Mouse (Mus musculus) CH12F3 (cell line): ENCODE measurements around the gene Cckar.

Source experiments
- in situ Hi-C: fragments of 300-500 bp; cut with MboI; formaldehyde crosslinking; loops from 2 replicates; pipeline ENCODE4 v1.14.3; 2020; ENCODE audit warnings: low sequenced_read_pairs

Cckar gene

DNA sequence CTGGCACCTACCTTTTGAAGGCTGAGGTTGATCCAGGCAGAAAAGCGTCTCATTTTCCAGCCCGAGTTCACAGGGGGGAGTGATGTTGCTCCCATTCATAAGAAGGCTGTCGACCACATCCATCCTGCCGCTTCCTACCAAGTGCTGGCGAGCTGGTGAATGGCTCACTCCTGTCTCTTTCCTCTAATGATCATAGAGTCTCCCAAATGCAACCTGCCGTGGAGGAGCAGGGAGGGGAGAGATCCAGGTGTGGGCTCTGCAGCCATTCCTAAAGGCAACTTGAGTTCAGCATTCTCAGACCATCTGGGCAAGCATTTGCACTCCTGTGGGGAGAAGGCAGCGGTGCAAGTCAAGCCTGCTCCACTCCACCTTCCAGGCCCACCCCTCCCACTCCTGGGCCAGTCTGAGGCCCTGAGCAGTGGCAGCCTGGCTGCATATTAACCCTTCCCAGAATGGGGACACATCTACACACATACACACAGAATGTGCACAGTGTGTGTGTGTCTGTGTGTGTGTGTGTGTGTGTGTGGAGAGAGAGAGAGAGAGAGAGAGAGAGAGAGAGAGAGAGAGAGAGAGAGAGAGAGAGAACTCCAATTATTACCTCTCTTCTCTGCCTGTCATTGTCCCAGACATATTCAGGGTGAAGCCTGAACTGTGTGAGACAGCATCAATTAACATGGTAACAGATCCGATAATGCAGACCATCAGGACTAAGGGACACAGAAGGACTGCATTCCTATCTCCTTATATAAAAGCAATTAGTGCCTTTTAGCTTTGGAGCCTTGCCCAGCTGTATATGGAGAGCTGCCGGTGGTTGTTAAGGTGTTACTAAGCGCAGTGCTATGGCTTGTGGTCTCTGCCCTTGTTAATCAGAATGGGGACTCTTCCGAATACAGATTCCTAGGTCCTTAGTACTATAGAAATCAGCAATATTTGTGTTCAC is at the start of gene Cckar:
Cckar (minus strand) TSS at position 471 of the 943 bp plus-strand sequence.
- in situ Hi-C loops: no loop called here

DNA sequence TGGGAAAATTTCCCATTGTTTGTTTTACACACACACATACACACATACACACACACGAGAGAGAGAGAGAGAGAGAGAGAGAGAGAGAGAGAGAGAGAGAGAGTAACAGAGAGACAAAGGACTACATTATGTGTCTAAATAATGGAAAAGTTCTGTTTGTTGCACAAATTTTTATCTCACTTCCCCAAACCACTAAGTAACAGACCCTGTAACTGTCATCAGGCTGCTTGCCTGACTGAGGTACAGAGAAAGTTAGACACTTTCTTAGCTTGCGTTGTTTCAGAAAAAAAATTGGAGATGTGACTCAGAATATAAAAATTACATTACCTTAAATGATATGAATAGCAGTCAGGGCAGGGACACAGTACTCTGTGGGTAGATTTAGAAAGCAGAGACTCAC is 36.6 kb upstream of the Cckar start:
- in situ Hi-C loops: no loop called here

DNA sequence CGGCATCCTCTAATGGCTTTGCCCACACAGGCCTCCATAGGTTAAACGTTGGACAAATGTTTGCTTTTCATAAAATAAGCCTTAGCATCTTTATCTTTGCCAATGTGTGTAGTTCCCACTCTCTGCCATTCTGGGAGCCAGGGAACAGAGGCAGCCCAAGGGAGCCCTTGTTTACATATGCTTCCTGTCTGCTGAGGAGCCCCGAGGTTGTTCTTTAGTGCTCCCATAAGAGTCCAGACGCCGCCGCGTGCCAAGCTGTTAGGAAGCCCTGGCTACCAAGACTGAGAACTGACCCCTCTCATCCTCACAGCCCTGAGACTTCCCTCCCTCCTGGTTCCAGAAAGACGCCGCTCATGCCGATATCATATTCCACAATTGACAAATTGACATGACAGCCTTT is 25.4 kb upstream of the Cckar start:
- in situ Hi-C loops: no loop called here

GRCm38 (mm10) chr5:53727606-53728005 is 20.1 kb upstream of the Cckar start:
- in situ Hi-C loops: no loop called here

DNA sequence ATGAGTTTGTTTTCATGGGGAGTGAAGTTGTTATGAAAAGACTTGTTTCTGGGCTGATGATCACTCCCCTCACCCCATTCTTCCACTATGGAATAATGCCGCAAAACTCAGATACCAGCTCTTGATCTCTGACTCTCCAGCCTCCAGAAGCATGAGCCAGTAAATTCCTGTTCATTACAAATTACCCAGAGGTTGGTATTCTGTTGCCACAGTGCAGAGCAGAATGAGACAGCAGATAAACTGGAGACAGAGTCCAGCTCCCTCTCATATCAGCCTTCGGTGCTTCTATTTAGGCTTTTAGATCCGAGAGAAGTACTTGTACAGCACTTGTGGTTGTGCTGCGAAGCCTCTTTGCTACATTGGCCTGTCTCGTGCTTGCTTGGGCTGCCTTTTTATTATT is 18.5 kb upstream of the Cckar start:
- in situ Hi-C loops: no loop called here

DNA sequence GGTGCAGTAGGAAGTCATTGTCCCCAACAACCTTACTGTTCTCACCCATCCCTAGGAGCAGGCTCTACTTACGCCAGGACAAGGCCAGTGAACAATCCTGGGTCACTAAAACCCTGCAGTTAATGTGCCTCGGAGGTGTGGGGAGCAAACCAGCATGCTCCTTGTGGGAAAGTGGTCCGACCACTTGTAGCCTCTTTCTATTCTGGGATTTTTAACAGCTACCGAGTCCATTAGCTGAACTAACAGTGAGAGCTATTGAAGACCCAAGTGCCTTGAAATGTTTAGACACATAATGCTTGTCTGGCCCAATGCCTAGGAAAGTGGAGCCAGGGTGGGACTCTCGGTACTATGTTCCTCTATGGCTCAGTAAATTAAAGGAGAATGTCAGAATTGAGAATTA is 9.0 kb upstream of the Cckar start:
- in situ Hi-C loops: no loop called here

- in situ Hi-C loops: no loop called here
Measured at GRCm38 (mm10) chr5:53711277-53711676, 3.8 kb upstream of the Cckar start.

DNA sequence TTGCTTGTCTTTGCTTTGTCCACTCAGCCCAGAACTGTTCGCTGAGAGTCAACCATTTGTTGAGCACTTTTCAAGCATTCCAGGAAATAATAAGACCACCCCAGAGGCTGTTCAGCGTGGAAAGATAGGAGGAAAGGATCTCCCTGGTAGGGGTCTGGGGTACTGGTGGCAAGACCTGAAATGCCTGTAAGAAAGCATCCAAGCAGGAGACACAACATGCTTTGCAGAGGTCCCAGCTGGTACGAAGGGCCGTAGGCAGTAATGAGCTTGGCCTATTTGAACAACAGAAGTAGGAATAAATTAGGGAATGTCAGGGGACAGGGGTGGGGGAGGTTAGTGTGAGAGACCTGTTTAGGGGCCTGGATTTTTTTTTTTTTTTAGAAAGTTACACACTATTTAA is 686 bp upstream of the Cckar start:
- in situ Hi-C loops: no loop called here

- in situ Hi-C loops: no loop called here
Measured at GRCm38 (mm10) chr5:53702686-53703085, 4.8 kb downstream of the Cckar start.

DNA sequence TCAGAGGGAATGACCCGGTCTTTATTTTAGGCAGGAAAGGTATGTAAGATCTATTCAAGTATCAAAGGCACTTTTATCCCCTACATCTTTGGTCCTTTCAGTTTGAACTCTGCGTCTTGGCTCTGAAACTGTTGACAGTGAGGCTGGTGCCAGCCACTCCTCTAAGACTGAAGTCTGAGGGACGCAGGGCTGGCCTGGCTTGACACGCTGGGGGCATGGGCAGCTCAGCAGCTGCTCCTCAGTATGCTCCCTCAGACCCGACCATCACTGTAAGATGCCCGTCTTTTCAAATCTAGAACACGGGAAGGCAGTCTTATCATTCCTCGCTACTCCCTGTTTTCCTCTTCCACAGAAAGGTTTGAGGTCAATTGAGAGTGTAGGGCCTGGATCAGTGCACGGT is 9.7 kb downstream of the Cckar start:
- in situ Hi-C loops: loop anchor here (25.0 kb wide), 1 partner anchor 415 kb away; no protein-coding TSS in a partner anchor

- in situ Hi-C loops: loop anchor here (25.0 kb wide), 1 partner anchor 416 kb away; no protein-coding TSS in a partner anchor
Measured at GRCm38 (mm10) chr5:53696701-53697100, 10.8 kb downstream of the Cckar start.

DNA sequence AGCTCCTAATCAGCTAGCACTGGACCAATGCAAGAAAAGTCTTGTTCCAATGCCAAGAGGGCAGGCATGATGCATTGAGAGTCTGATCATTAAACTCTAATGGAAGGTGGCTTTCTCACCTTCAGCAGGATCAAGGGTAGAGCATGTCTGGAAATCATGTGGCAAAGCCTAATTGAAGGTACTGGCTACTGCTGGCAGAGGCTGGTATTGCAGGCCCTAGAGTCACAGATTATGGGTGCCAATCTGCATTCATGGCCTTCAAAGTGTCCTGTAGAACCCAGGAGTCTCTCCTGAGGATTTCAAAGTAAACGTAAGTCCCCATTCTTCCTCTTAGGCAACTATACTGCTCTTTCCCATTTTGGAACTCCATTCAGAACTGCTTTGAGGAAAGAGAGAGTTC is 14.8 kb downstream of the Cckar start:
- in situ Hi-C loops: loop anchor here (25.0 kb wide), 1 partner anchor 420 kb away; no protein-coding TSS in a partner anchor

DNA sequence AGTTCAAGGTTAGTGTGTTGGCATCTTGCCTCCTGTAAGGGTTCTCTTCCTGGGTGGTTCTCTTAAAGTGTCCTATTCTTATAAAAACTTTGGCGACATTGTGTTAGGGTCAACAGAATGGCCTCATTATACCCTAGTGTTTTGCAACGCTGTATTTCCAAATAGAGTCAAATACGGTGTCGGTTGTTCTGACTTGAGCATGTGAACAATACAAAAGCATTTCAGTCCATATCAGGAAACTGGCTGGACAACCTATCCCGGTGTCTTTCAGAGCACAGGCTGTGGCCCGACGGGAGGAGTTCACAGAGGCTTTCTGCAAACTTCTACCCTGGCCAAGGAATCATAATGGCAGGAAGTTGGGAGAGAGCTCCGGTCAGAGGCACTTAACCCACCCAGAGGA is 15.4 kb downstream of the Cckar start:
- in situ Hi-C loops: loop anchor here (25.0 kb wide), 1 partner anchor 420 kb away; no protein-coding TSS in a partner anchor

DNA sequence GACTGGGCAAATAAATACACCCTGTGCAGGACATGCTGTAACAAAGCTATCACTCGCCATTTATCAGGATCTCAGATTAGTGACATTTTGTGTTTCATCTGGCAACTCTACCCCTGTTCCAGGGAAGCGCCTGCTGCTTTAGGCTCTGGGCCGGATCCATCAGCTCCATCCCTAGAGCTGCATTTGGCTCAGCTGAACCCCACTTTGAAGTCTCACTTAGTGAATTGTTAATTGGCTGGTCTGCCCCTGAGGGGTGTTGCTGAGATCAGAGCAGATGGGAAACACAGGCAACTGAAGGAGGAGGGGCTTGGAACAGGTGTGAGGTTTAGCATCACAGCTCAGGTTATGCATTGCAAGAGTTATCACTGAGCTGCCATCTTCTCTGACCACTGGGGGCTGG is 15.9 kb downstream of the Cckar start:
- in situ Hi-C loops: loop anchor here (25.0 kb wide), 1 partner anchor 421 kb away; no protein-coding TSS in a partner anchor

DNA sequence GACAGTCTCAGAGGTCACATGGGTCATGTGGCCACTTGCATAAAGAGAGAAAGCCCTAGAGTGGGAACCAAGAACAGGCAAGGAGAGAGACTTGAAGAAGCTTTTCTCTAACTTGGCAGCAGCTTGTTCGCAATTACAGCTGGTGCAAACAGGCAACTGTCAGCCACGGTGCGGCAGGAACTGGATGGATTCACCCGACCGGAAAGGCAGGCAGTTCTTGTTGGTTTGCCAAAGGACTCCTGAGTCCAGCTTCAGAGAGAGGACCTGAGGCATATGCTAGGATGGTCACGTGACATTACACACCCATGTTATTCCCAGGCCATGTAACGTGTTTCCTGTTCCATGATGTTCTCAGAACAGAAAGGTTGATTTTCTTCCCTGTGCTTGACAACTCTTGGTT is 19.2 kb downstream of the Cckar start:
- in situ Hi-C loops: loop anchor here (25.0 kb wide), 1 partner anchor 424 kb away; no protein-coding TSS in a partner anchor

DNA sequence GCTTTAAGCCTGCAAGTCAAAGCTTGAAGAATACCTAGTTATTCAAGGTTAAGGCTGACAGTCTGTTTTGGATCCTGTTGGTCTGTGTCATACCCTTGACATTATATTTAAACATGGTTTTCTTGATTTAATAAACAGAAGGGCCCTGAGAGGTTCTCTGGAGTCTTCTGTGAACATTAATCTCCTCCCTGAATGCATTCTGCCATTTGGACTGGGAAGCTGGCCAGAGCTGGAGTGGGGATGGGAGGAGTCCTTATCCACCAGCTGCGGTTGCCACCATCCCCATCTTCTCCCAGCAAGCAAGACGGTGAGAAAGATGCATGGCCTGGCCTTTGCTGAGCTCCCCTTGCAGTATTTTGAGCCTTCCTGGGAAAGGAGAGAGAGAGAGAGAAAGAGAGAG is 21.1 kb downstream of the Cckar start:
- in situ Hi-C loops: loop anchor here (25.0 kb wide), 1 partner anchor 426 kb away; no protein-coding TSS in a partner anchor

DNA sequence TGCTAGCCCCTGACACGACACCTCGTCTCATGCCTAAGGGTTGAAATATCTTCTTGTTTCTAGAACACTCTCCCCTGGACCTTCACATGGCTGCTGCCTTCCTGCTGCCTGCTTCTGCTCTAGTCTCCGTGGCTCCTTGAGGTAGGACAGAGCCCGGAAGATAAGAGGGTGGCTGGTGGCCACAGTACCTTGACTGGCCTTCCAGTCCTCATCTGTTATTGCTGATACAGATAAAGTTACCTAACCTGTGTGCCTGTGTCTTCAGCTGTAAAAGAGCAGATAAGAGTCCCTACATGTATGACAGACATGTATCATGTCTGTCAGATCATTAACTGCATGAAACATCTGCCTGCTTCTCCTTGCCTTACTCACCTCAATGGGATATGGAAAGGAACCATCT is 21.9 kb downstream of the Cckar start:
- in situ Hi-C loops: loop anchor here (25.0 kb wide), 1 partner anchor 427 kb away; no protein-coding TSS in a partner anchor

GRCm38 (mm10) chr5:53684417-53684816 is 23.1 kb downstream of the Cckar start:
- in situ Hi-C loops: loop anchor here (25.0 kb wide), 1 partner anchor 428 kb away; no protein-coding TSS in a partner anchor

GRCm38 (mm10) chr5:53683916-53684315 is 23.6 kb downstream of the Cckar start:
- in situ Hi-C loops: loop anchor here (25.0 kb wide), 1 partner anchor 428 kb away; no protein-coding TSS in a partner anchor

DNA sequence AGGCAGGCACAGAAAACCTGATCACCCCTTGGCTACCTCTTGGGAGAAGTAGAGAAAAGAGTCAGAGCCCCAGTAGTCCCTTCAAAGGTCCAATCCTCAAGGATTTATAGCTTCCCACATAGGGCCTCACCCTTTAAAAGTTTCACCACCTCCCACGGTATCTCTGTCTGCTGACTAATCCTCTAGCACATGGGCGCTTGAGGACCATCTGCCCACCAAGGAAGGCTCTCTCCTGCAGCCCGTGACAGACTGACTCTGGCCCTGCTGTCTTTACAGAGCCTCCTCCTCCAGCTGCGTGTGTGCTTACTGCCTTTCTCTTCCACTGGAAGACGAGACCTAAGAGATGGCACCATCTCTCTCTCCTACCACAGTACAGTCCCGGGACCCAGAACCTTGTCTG is 27.9 kb downstream of the Cckar start:
- in situ Hi-C loops: loop anchor here (25.0 kb wide), 1 partner anchor 433 kb away; no protein-coding TSS in a partner anchor

DNA sequence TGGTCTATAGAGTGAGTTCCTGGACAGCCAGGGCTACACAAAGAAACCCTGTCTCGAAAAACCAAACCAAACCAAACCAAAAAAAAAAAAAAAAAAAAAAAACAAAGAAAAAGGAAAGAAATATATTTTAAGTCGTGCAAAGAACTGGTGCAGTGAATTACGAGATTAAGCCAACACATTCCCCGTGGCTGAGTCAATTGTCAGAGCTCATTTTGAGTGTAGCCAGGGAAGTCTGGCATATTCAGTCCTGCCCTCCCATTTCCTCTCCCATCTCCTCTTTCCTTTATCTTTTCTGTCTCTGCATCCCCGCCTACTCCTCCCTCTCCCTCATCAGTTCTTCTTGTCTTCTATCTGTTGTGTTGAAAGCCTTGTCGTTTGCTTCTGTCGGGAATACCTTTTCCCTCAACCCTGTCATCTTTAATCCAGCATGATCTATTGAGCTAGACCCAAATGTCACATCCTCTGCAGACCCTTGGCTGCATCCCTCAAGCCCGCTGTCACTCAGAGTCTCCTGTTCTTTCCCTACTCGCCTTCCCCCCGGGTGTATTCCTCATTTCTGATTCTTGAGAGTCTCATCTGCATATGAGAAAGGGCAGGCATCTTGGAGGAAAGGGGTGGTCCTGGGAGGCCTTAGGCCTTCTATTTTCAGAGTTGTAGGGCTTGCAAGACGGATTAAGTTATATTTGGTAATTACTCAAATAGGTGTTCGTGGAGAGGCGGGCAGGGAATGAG is 29.3 kb downstream of the Cckar start:
- in situ Hi-C loops: loop anchor here (25.0 kb wide), 1 partner anchor 434 kb away; no protein-coding TSS in a partner anchor
